Mouse (Mus musculus) liver, postnatal 0 days (tissue): ENCODE results near the gene Itpr2.

Experiments
- CTCF ChIP-seq: sonication (generic); IDR thresholded peaks from 2 replicates; pipeline ENCODE4 v1.5.1; 2016; ENCODE audit warnings: antibody characterized with exemption, low read depth
- EP300 ChIP-seq: IDR thresholded peaks from 2 replicates; pipeline ENCODE4 v1.6.1; 2016; ENCODE audit warnings: antibody characterized with exemption, low read depth, mild to moderate bottlenecking

- TF ChIP-seq CTCF = no peak
- no peak for TF ChIP-seq EP300
Observed at GRCm38 (mm10) chr6:146322555-146322954, 179.5 kb downstream of the Itpr2 start.
